ENCODE assay signal across 21 mouse cellular contexts in the genomic region with DNA sequence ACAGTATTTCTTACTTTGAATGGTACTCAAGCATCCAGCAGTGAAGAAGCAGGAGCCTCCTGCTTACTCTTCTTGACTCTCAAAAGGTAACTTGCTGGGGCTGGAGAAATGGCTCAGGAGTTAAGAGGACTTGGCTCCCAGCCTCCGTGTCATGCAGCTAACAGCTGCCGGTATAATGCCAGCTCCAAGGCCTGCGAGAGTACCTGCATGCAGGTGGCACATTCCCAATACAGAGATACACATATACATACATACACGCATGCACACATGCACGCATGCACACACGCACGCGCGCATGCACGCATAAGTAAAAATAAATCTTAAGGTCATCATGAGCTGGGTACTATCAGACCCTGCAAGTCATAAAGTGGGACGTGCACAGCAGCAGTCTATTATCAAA. TPM values are rescaled to one million over a fixed set of nuclear protein-coding genes. Genes with fewer than 3 reads are reported as not detected.
DNase-seq lines count a peak whose midpoint lies in the region; ATAC-seq lines count a peak whose summit lies in the region.
"Had no signal": no experiment of that assay in that cellular context is flagged by ENCODE, and none has a peak within 500 bp of the region (broad histone marks: within the 10 kb centered on the region; RNA-seq: fewer than 3 reads in every experiment).

No protein-coding gene starts in this region.

- H3K27me3 ChIP-seq in heart, embryonic 10.5 days (ENCODE audit: insufficient read depth, poor library complexity, severe bottlenecking) = no peaks in the 10 kb centered on the region
- H3K27me3 ChIP-seq in megakaryocyte, embryonic 14.5 days (replicated peaks) = peaks cover 5% of the 10 kb centered on the region
- H3K27me3 ChIP-seq: CH12.LX had no signal

- no peaks in the 10 kb centered on the region for H3K9me3 ChIP-seq in heart, embryonic 10.5 days
- peaks cover 14% of the 10 kb centered on the region for H3K9me3 ChIP-seq in megakaryocyte, embryonic 14.5 days

- H3K27ac ChIP-seq in heart, embryonic 10.5 days = no peak overlapping the region

- H3K4me3 ChIP-seq in heart, embryonic 10.5 days = no peak overlapping the region
- peak overlapping the region; percentile 11 for H3K4me3 ChIP-seq in megakaryocyte, embryonic 14.5 days (replicated peaks)

- H3K4me1 ChIP-seq in heart, embryonic 10.5 days = no peaks in the 10 kb centered on the region
- H3K4me1 ChIP-seq in megakaryocyte, embryonic 14.5 days = peaks cover 31% of the 10 kb centered on the region

- intact Hi-C loops in heart, postnatal 25 days (cut with DNase I) = no loop called here

- 94% methylated on average over 11 of the region's 11 CpGs for WGBS in heart, embryonic 10.5 days

- H3K36me3 ChIP-seq in heart, embryonic 10.5 days = no peaks in the 10 kb centered on the region
- no peaks in the 10 kb centered on the region for H3K36me3 ChIP-seq in megakaryocyte, embryonic 14.5 days (replicated peaks; ENCODE audit: low read length)
- H3K36me3 ChIP-seq: G1E had no signal

- no peak for ATAC-seq in megakaryocyte, adult 5-6 weeks (ENCODE audit: poor library complexity, severe bottlenecking)
- ATAC-seq: activated CD4-positive, CD25-positive, alpha-beta regulatory T cell, adult 4 months; CD4-positive, CD25-positive, alpha-beta regulatory T cell, adult 4 months; Patski had no signal

- DNase-seq in heart, adult 11 months = peak; percentile 66
- DNase-seq in heart, postnatal 4 days = no peak
- DNase-seq in heart, embryonic 10.5 days (ENCODE audit: low spot score) = peak; percentile 72
- no peak for DNase-seq in heart, postnatal 25 days (ENCODE audit: low spot score)
- DNase-seq: adrenal gland, adult 2 months; adrenal gland, adult 8-10 months; adrenal gland, postnatal 10 days; adrenal gland, postnatal 14 days; adrenal gland, postnatal 25 days; adrenal gland, postnatal 36 days; B cell, adult 2 months; cerebellum, adult 11 months; cerebellum, adult 11-12 months; cerebellum, adult 18-20 months had no signal

RNA-seq across cellular contexts. Expression of a gene that starts 10.5 kb away (rescaled TPM):
- total RNA-seq in heart, postnatal 4 days (2021) = 10 to 100 TPM; 98.4 to 99.8 TPM
- 126 and 136 TPM in 2 replicates for polyA plus RNA-seq in heart, embryonic 10.5 days (2016; fragmentation: Nextera tagmentation; extraction: Ambion mirVana)
- total RNA-seq in heart, postnatal 25 days (2021) = 100 to 1,000 TPM; 122 to 129 TPM
- 54.0 and 163 TPM in 2 replicates for polyA plus RNA-seq in megakaryocyte, embryonic 14.5 days (2012; ENCODE audit: insufficient read depth, low replicate concordance)
- 93.2 and 94.6 TPM in 2 replicates for total RNA-seq in megakaryocyte, adult 5-6 weeks (2015)
- total RNA-seq in megakaryocyte, adult 5-6 weeks (2017) = 115 and 117 TPM in 2 replicates

Comparison
In these comparisons a context has a peak if more than half of its experiments do, and no peak if none do; other contexts are left out.
1. DNase-seq: peak in heart, adult 11 months (single experiment) and heart, embryonic 10.5 days (single experiment); none in heart, postnatal 4 days (single experiment) and heart, postnatal 25 days (single experiment).